Mouse (Mus musculus) intestine, embryonic 14.5 days (tissue): ENCODE data around the gene Acd. TPM values are rescaled to one million over a fixed set of nuclear protein-coding genes. Genes with fewer than 3 reads are reported as not detected.

Source experiments
- ATAC-seq: fragments of 200-750 bp; cut with Nextera tagmentation; replicated peaks from 2 replicates; pipeline ENCODE4 v1.8.0; 2017; ENCODE audit warnings: low read depth, moderate number of reproducible peaks, moderate TSS enrichment, moderate library complexity; ENCODE audit not compliant: low FRiP score, low TSS enrichment
- DNase-seq: peaks from one replicate; pipeline ENCODE4 v3.0.0-alpha.2; 2018; ENCODE audit warnings: low spot score
- H3K27ac ChIP-seq: fragments of 300-500 bp; sonication (generic); 2 replicates; pipeline ENCODE4 v1.5.1; 2014; ENCODE audit warnings: low read depth, mild to moderate bottlenecking, control low read depth
- H3K27me3 ChIP-seq: fragments of 300-500 bp; sonication (generic); replicated peaks from 2 replicates; pipeline ENCODE4 v1.6.1; 2014; ENCODE audit warnings: low read length, control low read depth; ENCODE audit not compliant: control insufficient read depth, insufficient read depth
- H3K36me3 ChIP-seq: fragments of 300-500 bp; sonication (generic); 2 replicates; pipeline ENCODE4 v1.6.1; 2014; ENCODE audit warnings: low read length, control low read depth; ENCODE audit not compliant: control insufficient read depth, insufficient read depth
- H3K4me1 ChIP-seq: fragments of 300-500 bp; sonication (generic); replicated peaks from 2 replicates; pipeline ENCODE4 v1.6.1; 2014; ENCODE audit warnings: low read length, control low read depth, mixed read lengths; ENCODE audit not compliant: control insufficient read depth, insufficient read depth
- H3K4me2 ChIP-seq: fragments of 300-500 bp; sonication (generic); 2 replicates; pipeline ENCODE4 v1.6.1; 2014; ENCODE audit warnings: low read length
- H3K4me3 ChIP-seq: fragments of 300-500 bp; sonication (generic); 2 replicates; pipeline ENCODE4 v1.5.1; 2014; ENCODE audit warnings: low read depth, low read length, control low read depth, mixed read lengths
- H3K9ac ChIP-seq: fragments of 300-500 bp; sonication (generic); 2 replicates; pipeline ENCODE4 v1.6.1; 2014; ENCODE audit warnings: mild to moderate bottlenecking, low read length
- H3K9me3 ChIP-seq: fragments of 300-500 bp; sonication (generic); 2 replicates; pipeline ENCODE4 v1.6.1; 2016; ENCODE audit warnings: low read length, control low read depth; ENCODE audit not compliant: control insufficient read depth
- WGBS: fragments of 180-500 bp; shearing (Covaris S2); extraction: QIAGEN DNeasy Blood & Tissue Kit; methylation state at CpG from one replicate; pipeline ENCODE4 v1.1.7; 2014; 5-methylcytosine and 5-hydroxymethylcytosine counted together
- polyA plus RNA-seq: library from polyadenylated mRNA; unstranded; fragments of >200 nt; fragmentation: Nextera tagmentation; extraction: Ambion mirVana; gene quantifications from 2 replicates; pipeline ENCODE4 v1.2.1, GENCODE M21; 2014

Acd gene
- 56.9 and 61.8 TPM in 2 replicates for polyA plus RNA-seq

DNA sequence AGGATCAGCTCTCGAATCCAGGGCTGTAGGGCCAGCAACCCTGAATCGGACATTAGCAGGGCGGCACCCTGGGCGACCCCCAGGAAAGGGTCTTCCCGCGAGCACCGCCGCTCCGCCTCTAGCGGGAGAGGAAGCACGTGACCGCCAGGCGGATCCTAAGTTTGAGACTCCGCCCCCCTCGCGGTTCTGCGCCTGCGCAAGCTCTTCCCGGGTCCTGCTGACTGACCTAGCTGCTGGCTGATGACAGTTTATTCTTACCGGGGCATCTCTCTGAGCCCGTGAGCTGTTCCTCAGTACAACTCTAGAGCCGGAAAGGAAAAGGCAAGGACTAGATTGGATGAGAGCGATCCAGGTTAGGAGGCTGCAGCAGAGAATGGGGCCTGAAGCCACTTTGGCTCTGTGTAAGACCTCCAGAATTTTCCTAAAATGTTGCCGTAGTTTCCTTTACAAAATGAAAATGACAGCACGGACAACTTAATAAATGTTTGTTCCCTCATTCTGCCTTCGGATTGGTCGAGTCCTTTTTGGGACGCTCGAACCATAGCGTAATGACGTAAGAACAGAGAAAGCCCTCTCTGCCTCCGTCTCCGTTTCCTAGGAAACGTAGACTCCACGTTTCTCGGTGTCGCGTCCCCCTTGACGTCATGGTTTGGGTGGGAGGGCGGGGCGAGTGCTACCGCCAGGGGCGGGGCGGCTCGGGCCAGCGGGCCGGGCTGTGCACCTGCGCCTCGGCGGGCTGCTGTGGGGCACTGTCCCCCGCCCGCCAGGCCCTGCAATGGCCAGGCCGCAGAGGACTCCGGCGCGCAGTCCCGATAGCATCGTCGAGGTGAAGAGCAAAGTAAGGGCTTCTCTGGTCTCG, at the start of gene Acd, which contains the start of gene Pard6a:
Gene Acd, minus strand, starts transcription at position 137 of the 859 bp plus-strand sequence.
Gene Pard6a, plus strand, starts transcription at position 183 of the 859 bp plus-strand sequence.
- peak within 1 kb of the TSS; percentile 89 for H3K27ac ChIP-seq
- H3K36me3 ChIP-seq = peaks cover 34% of the 10 kb centered on the region
- no peaks in the 10 kb centered on the region for H3K27me3 ChIP-seq
- peaks cover 12% of the 10 kb centered on the region; the same call in 1 of the 2 replicates for H3K4me1 ChIP-seq
- H3K4me3 ChIP-seq = peak within 1 kb of the TSS; percentile 68
- WGBS = 0% methylated on average over 60 of the region's 60 CpGs
- peak; percentile 99 for DNase-seq
- H3K4me2 ChIP-seq = peak within 1 kb of the TSS; percentile 95
- peak within 1 kb of the TSS; percentile 52 for H3K9ac ChIP-seq
- peak; percentile 73 for ATAC-seq
- H3K9me3 ChIP-seq = no peaks in the 10 kb centered on the region

DNA sequence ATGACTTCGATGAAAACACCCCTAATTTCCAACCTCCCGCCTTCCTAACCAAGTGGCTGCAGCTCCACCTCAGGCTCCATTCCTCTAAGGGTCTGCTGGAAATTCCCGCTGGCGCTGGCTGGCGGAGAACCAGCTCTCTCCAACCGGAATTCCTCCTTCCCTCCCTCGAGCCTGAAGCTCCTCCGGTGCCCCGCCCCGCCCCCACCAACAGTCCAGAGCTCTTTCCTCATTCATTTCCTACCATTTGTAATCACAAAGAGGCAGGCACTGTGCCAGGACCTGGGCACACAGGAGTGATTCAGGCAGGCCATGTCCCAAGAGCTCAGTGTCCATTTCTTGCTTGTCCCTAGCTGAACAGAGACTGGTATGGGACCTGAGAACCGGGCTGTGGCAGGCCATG, 49.7 kb upstream of the Acd start:
- H3K36me3 ChIP-seq = no peaks in the 10 kb centered on the region
- H3K4me3 ChIP-seq = no peak overlapping the region
- no peak overlapping the region for H3K4me2 ChIP-seq
- H3K27me3 ChIP-seq = 0 out of 2 replicates have a peak, but pooled peaks cover 7% of the 10 kb centered on the region
- peak overlapping the region; percentile 48; the same call in 1 of the 2 replicates for H3K27ac ChIP-seq
- peak; percentile 66 for DNase-seq
- H3K9ac ChIP-seq = no peak overlapping the region
- peaks cover 17% of the 10 kb centered on the region for H3K4me1 ChIP-seq
- ATAC-seq = 0 out of 2 replicates have a peak, but pooled peaks have one; percentile 27
- 8% methylated on average over 11 of the region's 11 CpGs for WGBS
- no peaks in the 10 kb centered on the region for H3K9me3 ChIP-seq

DNA sequence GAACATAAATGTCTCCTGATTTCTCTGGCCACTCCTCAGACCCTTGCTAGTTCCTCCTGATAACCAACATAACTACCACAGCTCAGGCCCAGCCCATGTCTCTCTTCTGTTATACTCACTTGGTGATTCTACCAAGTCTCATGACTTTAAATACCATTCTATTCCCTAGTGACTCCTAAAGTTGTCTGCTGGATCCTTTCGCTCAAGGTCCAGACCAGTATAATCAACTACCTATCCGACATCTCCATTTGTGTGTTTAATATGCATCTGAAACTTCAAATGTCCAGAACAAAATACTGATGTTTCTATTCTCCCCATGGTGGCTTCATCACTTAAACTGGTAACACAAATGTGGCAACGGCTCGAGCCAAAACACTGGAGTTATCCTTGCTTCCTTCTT, 42.4 kb upstream of the Acd start:
- Histone ChIP-seq H3K27me3 (no peaks in the 10 kb centered on the region), H3K4me2 (no peak overlapping the region), H3K9me3 (no peaks in the 10 kb centered on the region), H3K4me1 (peaks cover 6% of the 10 kb centered on the region; the same call in 1 of the 2 replicates), H3K4me3 (no peak overlapping the region), H3K36me3 (no peaks in the 10 kb centered on the region), H3K9ac (no peak overlapping the region), H3K27ac (no peak overlapping the region)
- DNase-seq (no peak), ATAC-seq (no peak)
- WGBS = 85% methylated on average over 4 of the region's 4 CpGs

GRCm38 (mm10) chr8:105739216-105739615, 38.3 kb upstream of the Acd start:
- H3K27ac ChIP-seq = no peak overlapping the region
- 0 out of 2 replicates have a peak, but pooled peaks cover 3% of the 10 kb centered on the region for H3K4me1 ChIP-seq
- no peak overlapping the region for H3K4me3 ChIP-seq
- no peaks in the 10 kb centered on the region for H3K36me3 ChIP-seq
- no peak overlapping the region for H3K9ac ChIP-seq
- no peak overlapping the region for H3K4me2 ChIP-seq
- ATAC-seq (no peak), DNase-seq (no peak)
- H3K27me3 ChIP-seq = no peaks in the 10 kb centered on the region
- WGBS = 83% methylated on average over 5 of the region's 5 CpGs
- no peaks in the 10 kb centered on the region for H3K9me3 ChIP-seq

- 91% methylated on average over 5 of the region's 5 CpGs for WGBS
Measured at GRCm38 (mm10) chr8:105732186-105732585, 31.3 kb upstream of the Acd start.

GRCm38 (mm10) chr8:105727397-105728124, 26.7 kb upstream of the Acd start:
- no peaks in the 10 kb centered on the region for H3K27me3 ChIP-seq
- ATAC-seq (no peak), DNase-seq (no peak)
- H3K4me2 ChIP-seq = no peak overlapping the region
- H3K9me3 ChIP-seq = no peaks in the 10 kb centered on the region
- no peak overlapping the region for H3K27ac ChIP-seq
- no peaks in the 10 kb centered on the region for H3K4me1 ChIP-seq
- H3K9ac ChIP-seq = no peak overlapping the region
- 0 out of 2 replicates have a peak, but pooled peaks cover 13% of the 10 kb centered on the region for H3K36me3 ChIP-seq
- H3K4me3 ChIP-seq = no peak overlapping the region
- 69% methylated on average over 18 of the region's 18 CpGs for WGBS

More at GRCm38 (mm10) chr8:105732186-105732585, 31.3 kb upstream of the Acd start:
- H3K27me3 ChIP-seq = no peaks in the 10 kb centered on the region
- no peak overlapping the region for H3K4me3 ChIP-seq
- no peaks in the 10 kb centered on the region for H3K9me3 ChIP-seq
- H3K27ac ChIP-seq = no peak overlapping the region
- no peaks in the 10 kb centered on the region for H3K4me1 ChIP-seq
- H3K36me3 ChIP-seq = no peaks in the 10 kb centered on the region
- H3K9ac ChIP-seq = no peak overlapping the region
- no peak for ATAC-seq
- H3K4me2 ChIP-seq = no peak overlapping the region
- no peak for DNase-seq

DNA sequence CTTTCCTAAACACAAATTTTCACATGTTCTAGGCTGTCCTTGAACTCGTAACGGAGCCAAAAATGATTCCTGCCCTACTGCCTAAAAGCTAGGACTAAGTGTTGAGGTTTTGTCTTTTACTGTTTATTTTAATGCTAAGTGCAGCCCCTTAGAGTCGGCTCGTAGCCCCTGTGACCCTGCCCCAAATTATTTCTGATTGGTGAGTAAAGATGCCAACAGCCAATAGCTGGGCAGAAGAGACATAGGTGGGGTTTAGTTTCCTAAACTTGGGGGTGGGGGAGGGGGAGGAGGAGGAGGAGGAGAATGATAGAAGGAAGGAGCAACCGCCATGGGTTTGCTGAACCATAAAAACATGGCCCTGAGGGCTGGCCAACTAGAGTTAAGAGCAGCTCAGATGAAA, 24.8 kb upstream of the Acd start:
- Histone ChIP-seq H3K27ac (no peak overlapping the region), H3K27me3 (no peaks in the 10 kb centered on the region), H3K9ac (no peak overlapping the region), H3K36me3 (0 out of 2 replicates have a peak, but pooled peaks cover 13% of the 10 kb centered on the region), H3K9me3 (no peaks in the 10 kb centered on the region), H3K4me2 (no peak overlapping the region), H3K4me1 (no peaks in the 10 kb centered on the region), H3K4me3 (no peak overlapping the region)
- WGBS = 66% methylated on average over 5 of the region's 5 CpGs
- ATAC-seq (no peak), DNase-seq (no peak)

- no peak overlapping the region for H3K4me3 ChIP-seq
Measured at GRCm38 (mm10) chr8:105722861-105723260, 22.0 kb upstream of the Acd start.

More at GRCm38 (mm10) chr8:105722861-105723260, 22.0 kb upstream of the Acd start:
- 0 out of 2 replicates have a peak, but pooled peaks cover 13% of the 10 kb centered on the region for H3K36me3 ChIP-seq
- WGBS = 89% methylated on average over 9 of the region's 9 CpGs
- no peak overlapping the region for H3K4me2 ChIP-seq
- no peaks in the 10 kb centered on the region for H3K4me1 ChIP-seq
- no peak for DNase-seq
- ATAC-seq = no peak
- no peaks in the 10 kb centered on the region for H3K9me3 ChIP-seq
- H3K27me3 ChIP-seq = no peaks in the 10 kb centered on the region
- no peak overlapping the region for H3K27ac ChIP-seq
- no peak overlapping the region for H3K9ac ChIP-seq
